Mouse (Mus musculus): Measurements from ENCODE around the gene Slit2. TPM values are rescaled to one million over a fixed set of nuclear protein-coding genes. Genes with fewer than 3 reads are reported as not detected.
A peak's percentile ranks its signal among the peaks of the same experiment; 100 is the strongest.

Gene Slit2
- total and polyA plus RNA-seq, 2 experiments from 2014 or later: 11.3 to 35.7 TPM

DNA sequence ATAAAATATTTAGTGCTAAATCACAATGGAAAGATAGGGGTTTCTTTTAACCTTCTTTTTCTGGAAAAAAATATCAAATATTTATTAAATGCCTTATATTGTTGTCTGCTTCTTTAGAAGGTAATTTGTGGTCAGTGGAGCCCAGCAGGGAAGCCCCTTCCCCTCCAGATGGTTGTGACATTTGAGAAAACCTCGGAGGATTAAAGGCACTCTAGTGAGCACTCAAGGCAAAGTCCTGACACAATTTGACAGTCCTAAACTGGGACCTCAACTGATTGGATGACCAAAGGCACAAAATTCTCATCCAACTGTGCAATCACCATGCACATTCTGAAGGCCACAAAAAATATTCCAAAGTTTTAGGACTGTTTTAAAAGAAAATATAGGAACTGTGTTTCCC lies 95.8 kb downstream of the Slit2 start:
- Histone ChIP-seq H3K9me3 (ENCODE audit: low read length) (no peaks in the 10 kb centered on the region), H3K4me1 (ENCODE audit: insufficient read depth, low read length) (0 out of 2 replicates have a peak, but pooled peaks cover 3% of the 10 kb centered on the region), H3K9ac (replicated peaks; ENCODE audit: low read length, poor library complexity, severe bottlenecking) (no peak overlapping the region), H3K27ac (ENCODE audit: low read depth, low read length) (no peak overlapping the region), H3K4me3 (ENCODE audit: low read depth, low read length) (no peak overlapping the region), H3K27me3 (ENCODE audit: insufficient read depth, low read length) (no peaks in the 10 kb centered on the region), H3K36me3 (ENCODE audit: insufficient read depth, low read length) (no peaks in the 10 kb centered on the region), H3K4me2 (ENCODE audit: low read depth, low read length, poor library complexity, severe bottlenecking) (no peak overlapping the region)
- 10% methylated on average over 1 of the region's 1 CpGs for WGBS
- no peak for TF ChIP-seq CTCF (IDR thresholded peaks at IDR 0.05)
- DNase-seq (ENCODE audit: low spot score): no peak
- no peak for ATAC-seq (ENCODE audit: low FRiP score)

GRCm38 (mm10) chr5:48081223-48081881 lies 98.4 kb downstream of the Slit2 start:
- Histone ChIP-seq H3K9me3 (ENCODE audit: low read length) (no peaks in the 10 kb centered on the region), H3K36me3 (ENCODE audit: insufficient read depth, low read length) (no peaks in the 10 kb centered on the region), H3K27ac (ENCODE audit: low read depth, low read length) (no peak overlapping the region), H3K4me3 (ENCODE audit: low read depth, low read length) (no peak overlapping the region), H3K4me1 (ENCODE audit: insufficient read depth, low read length) (0 out of 2 replicates have a peak, but pooled peaks cover 3% of the 10 kb centered on the region), H3K4me2 (ENCODE audit: low read depth, low read length, poor library complexity, severe bottlenecking) (no peak overlapping the region), H3K9ac (replicated peaks; ENCODE audit: low read length, poor library complexity, severe bottlenecking) (no peak overlapping the region), H3K27me3 (ENCODE audit: insufficient read depth, low read length) (no peaks in the 10 kb centered on the region)
- ATAC-seq (ENCODE audit: low FRiP score) (no peak), DNase-seq (ENCODE audit: low spot score) (peak; percentile 9)
- no peak for TF ChIP-seq CTCF (IDR thresholded peaks at IDR 0.05)
- WGBS: 39% methylated on average over 8 of the region's 8 CpGs

GRCm38 (mm10) chr5:48113400-48113799 lies 130.5 kb downstream of the Slit2 start:
- peak; percentile 70 for TF ChIP-seq CTCF (IDR thresholded peaks at IDR 0.05)
- Histone ChIP-seq H3K36me3 (ENCODE audit: insufficient read depth, low read length) (no peaks in the 10 kb centered on the region), H3K9me3 (ENCODE audit: low read length) (no peaks in the 10 kb centered on the region), H3K27ac (ENCODE audit: low read depth, low read length) (no peak overlapping the region), H3K4me3 (ENCODE audit: low read depth, low read length) (no peak overlapping the region), H3K4me1 (ENCODE audit: insufficient read depth, low read length) (no peaks in the 10 kb centered on the region), H3K27me3 (ENCODE audit: insufficient read depth, low read length) (no peaks in the 10 kb centered on the region), H3K4me2 (ENCODE audit: low read depth, low read length, poor library complexity, severe bottlenecking) (no peak overlapping the region), H3K9ac (replicated peaks; ENCODE audit: low read length, poor library complexity, severe bottlenecking) (no peak overlapping the region)
- WGBS: 24% methylated on average over 1 of the region's 1 CpGs
- DNase-seq (ENCODE audit: low spot score): peak; percentile 24
- no peak for ATAC-seq (ENCODE audit: low FRiP score)

DNA sequence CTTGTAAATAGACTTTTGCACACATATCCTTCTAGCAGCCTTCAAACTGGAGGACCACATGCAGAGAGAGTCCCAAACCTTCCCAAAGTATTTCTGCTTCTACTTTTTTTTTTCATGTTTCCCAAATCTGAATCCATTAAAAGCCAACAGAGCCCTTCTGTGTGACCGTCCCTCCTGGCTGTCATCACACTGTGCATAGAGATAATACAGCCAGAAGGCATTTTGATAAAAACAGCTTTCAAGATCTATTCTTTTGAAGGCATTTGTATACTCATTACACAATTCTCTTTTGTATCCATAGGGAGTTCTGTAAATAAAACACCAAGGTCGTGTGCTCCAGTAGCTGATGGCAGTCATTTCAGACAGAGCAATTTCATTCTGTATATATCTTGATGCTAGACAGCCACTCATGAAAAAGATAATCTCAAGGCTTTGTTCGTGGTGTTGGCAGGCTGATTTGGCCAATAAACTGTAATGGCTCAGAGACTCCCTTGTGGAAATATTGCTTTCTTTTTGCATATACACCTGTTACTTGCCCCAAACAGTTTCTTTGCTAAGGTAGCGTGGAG lies 132.1 kb downstream of the Slit2 start:
- H3K9ac ChIP-seq (replicated peaks; ENCODE audit: low read length, poor library complexity, severe bottlenecking): no peak overlapping the region
- WGBS: 33% methylated on average over 4 of the region's 4 CpGs
- H3K27ac ChIP-seq (ENCODE audit: low read depth, low read length): no peak overlapping the region
- no peaks in the 10 kb centered on the region for H3K4me1 ChIP-seq (ENCODE audit: insufficient read depth, low read length)
- DNase-seq (ENCODE audit: low spot score) (no peak), ATAC-seq (ENCODE audit: low FRiP score) (no peak)
- TF ChIP-seq CTCF (IDR thresholded peaks at IDR 0.05): no peak
- H3K27me3 ChIP-seq (ENCODE audit: insufficient read depth, low read length): no peaks in the 10 kb centered on the region
- no peaks in the 10 kb centered on the region for H3K36me3 ChIP-seq (ENCODE audit: insufficient read depth, low read length)
- H3K9me3 ChIP-seq (ENCODE audit: low read length): no peaks in the 10 kb centered on the region
- H3K4me3 ChIP-seq (ENCODE audit: low read depth, low read length): no peak overlapping the region
- H3K4me2 ChIP-seq (ENCODE audit: low read depth, low read length, poor library complexity, severe bottlenecking): no peak overlapping the region

DNA sequence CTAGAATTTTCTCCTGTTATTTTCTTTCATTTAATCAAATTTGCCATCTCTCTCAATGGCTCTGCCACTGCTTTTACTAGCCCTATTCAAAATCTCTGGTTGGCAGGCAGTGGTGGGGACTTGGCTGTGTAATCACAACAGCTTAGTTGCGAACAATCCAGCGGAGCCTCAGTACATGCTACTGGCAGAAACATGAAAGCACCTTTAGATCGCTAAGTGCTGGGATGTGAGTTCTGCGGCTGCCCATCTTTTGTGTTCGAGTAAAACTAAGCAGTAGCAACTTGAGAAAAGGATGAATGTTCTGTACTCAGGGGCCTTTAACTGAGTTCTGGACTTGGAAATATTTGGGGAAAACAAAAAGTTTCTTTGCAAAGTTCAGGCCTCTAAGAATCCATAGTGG lies 139.7 kb downstream of the Slit2 start:
- ATAC-seq (ENCODE audit: low FRiP score) (no peak), DNase-seq (ENCODE audit: low spot score) (no peak)
- Histone ChIP-seq H3K27ac (ENCODE audit: low read depth, low read length) (no peak overlapping the region), H3K36me3 (ENCODE audit: insufficient read depth, low read length) (no peaks in the 10 kb centered on the region), H3K4me1 (ENCODE audit: insufficient read depth, low read length) (no peaks in the 10 kb centered on the region), H3K4me3 (ENCODE audit: low read depth, low read length) (no peak overlapping the region), H3K27me3 (ENCODE audit: insufficient read depth, low read length) (no peaks in the 10 kb centered on the region), H3K9me3 (ENCODE audit: low read length) (no peaks in the 10 kb centered on the region), H3K4me2 (ENCODE audit: low read depth, low read length, poor library complexity, severe bottlenecking) (no peak overlapping the region), H3K9ac (replicated peaks; ENCODE audit: low read length, poor library complexity, severe bottlenecking) (no peak overlapping the region)
- no peak for TF ChIP-seq CTCF (IDR thresholded peaks at IDR 0.05)
- 50% methylated on average over 5 of the region's 5 CpGs for WGBS

DNA sequence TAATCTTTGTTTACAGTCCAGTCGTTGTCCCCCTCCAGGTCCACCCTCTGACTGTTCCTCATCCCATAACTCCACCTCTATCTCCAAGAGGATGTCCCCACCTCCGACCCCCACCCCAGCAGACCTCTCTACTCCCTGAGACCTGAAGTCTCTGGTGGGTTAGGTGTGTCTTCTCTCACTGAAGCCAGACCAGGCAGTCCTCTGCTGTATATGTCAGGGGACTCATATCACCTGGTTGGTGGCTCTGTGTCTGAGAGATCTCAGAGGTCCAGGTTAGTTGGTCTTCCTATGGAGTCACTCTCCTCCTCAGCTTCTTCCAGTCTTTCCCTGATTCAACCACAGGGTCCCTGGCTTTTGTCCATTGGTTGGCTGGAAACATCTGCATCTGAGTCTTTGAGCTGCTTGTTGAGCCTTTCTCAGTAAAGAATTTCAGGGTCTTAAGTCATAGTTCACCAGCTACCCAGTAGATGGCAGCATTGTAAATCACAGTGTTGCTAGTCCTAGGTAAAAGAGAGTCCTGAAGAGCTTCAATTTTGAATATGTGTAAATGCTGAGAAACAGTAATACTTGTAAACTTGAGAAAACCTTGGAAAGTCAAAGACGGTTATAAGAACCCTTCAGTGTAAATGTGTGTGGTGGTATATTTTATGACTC lies 143.0 kb downstream of the Slit2 start:
- TF ChIP-seq CTCF (IDR thresholded peaks at IDR 0.05): peak; percentile 66
- ATAC-seq (ENCODE audit: low FRiP score) (no peak), DNase-seq (ENCODE audit: low spot score) (peak; percentile 58)
- Histone ChIP-seq H3K4me2 (ENCODE audit: low read depth, low read length, poor library complexity, severe bottlenecking) (no peak overlapping the region), H3K4me3 (ENCODE audit: low read depth, low read length) (no peak overlapping the region), H3K36me3 (ENCODE audit: insufficient read depth, low read length) (no peaks in the 10 kb centered on the region), H3K27ac (ENCODE audit: low read depth, low read length) (no peak overlapping the region), H3K9me3 (ENCODE audit: low read length) (no peaks in the 10 kb centered on the region), H3K27me3 (ENCODE audit: insufficient read depth, low read length) (no peaks in the 10 kb centered on the region), H3K4me1 (ENCODE audit: insufficient read depth, low read length) (no peaks in the 10 kb centered on the region), H3K9ac (replicated peaks; ENCODE audit: low read length, poor library complexity, severe bottlenecking) (no peak overlapping the region)
- 77% methylated on average over 3 of the region's 3 CpGs for WGBS

Data from midbrain, postnatal 0 days (tissue).